Mouse (Mus musculus) kidney, adult 18-20 months (tissue): ENCODE results near the gene Olfr1383.
"Not testable (repeated sequence)": the region's sequence is repeated elsewhere in the genome, so short reads cannot be mapped to it uniquely, and the experiment has no call there.

ENCODE experiments used
- DNase-seq: peaks from one replicate; pipeline ENCODE4 v3.0.0; 2021

Olfr1383 gene

GRCm38 (mm10) chr11:49519348-49519747 is at the start of gene Olfr1383:
TSS of gene Olfr1383 (plus strand) at chr11:49519648.
- DNase-seq: no peak

- DNase-seq: no peak
Measured at GRCm38 (mm10) chr11:49485973-49486372, 33.5 kb upstream of the Olfr1383 start.

- not testable (repeated sequence) for DNase-seq
Measured at GRCm38 (mm10) chr11:49488770-49489169, 30.7 kb upstream of the Olfr1383 start, which contains the start of gene Olfr1385. TSS of gene Olfr1385 (plus strand) at chr11:49489070.

- DNase-seq: no peak
Measured at GRCm38 (mm10) chr11:49518086-49518485, 1.4 kb upstream of the Olfr1383 start.

GRCm38 (mm10) chr11:49527947-49528346 is 8.5 kb downstream of the Olfr1383 start, which contains the start of gene Olfr1382:
TSS of gene Olfr1382 (plus strand) at chr11:49528247.
- DNase-seq: no peak

GRCm38 (mm10) chr11:49532761-49533160 is 13.3 kb downstream of the Olfr1383 start:
- no peak for DNase-seq

GRCm38 (mm10) chr11:49536631-49537030 is 17.2 kb downstream of the Olfr1383 start:
- DNase-seq: peak; percentile 4

- DNase-seq: not testable (repeated sequence)
Measured at GRCm38 (mm10) chr11:49543149-49543548, 23.7 kb downstream of the Olfr1383 start, which contains the start of gene Olfr1381. TSS of gene Olfr1381 (plus strand) at chr11:49543449.

- DNase-seq: not testable (repeated sequence)
Measured at GRCm38 (mm10) chr11:49554033-49554432, 34.6 kb downstream of the Olfr1383 start.

- not testable (repeated sequence) for DNase-seq
Measured at GRCm38 (mm10) chr11:49556578-49556977, 37.1 kb downstream of the Olfr1383 start, which contains the start of gene Olfr1380. TSS of gene Olfr1380 (plus strand) at chr11:49556878.

- DNase-seq: not testable (repeated sequence)
Measured at GRCm38 (mm10) chr11:49575054-49575453, 55.6 kb downstream of the Olfr1383 start.
